Mouse (Mus musculus) spleen, postnatal 14 days (tissue): ENCODE measurements at regions not wholly inside any gene's neighbourhood (a gene's known extent, or its start where the extent isn't known, plus 50 kb on each side); places are given as distances from the start of the nearest gene placed in this dataset.

Experiments
- DNase-seq, 2 experiments: peaks; one replicate each; pipeline ENCODE4 v3.0.0; 2021 to 2022; ENCODE audit warnings: low spot score in 2 of 2

GRCm38 (mm10) chr13:26080302-26080701 is 689.7 kb downstream of the Hdgfl1 start:
- DNase-seq: no peak

GRCm38 (mm10) chr13:26079362-26079761 is 690.6 kb downstream of the Hdgfl1 start:
- no peak for DNase-seq

GRCm38 (mm10) chr13:26061322-26061721 is 708.6 kb downstream of the Hdgfl1 start:
- no peak for DNase-seq

GRCm38 (mm10) chr13:26037699-26038098 is 732.3 kb downstream of the Hdgfl1 start:
- DNase-seq: no peak

- no peak for DNase-seq
These were observed 743.6 kb downstream of the Hdgfl1 start for GRCm38 (mm10) chr13:26026386-26026785.

- DNase-seq: no peak
These were observed 745.3 kb downstream of the Hdgfl1 start for GRCm38 (mm10) chr13:26024696-26025095.

GRCm38 (mm10) chr13:26020491-26020890 is 749.5 kb downstream of the Hdgfl1 start:
- DNase-seq: no peak

- no peak for DNase-seq
These were observed 738.8 kb upstream of the Nrsn1 start for GRCm38 (mm10) chr13:26009131-26009530.

- no peak for DNase-seq
These were observed 734.7 kb upstream of the Nrsn1 start for GRCm38 (mm10) chr13:26004768-26005560.

- DNase-seq: no peak
These were observed 723.2 kb upstream of the Nrsn1 start for GRCm38 (mm10) chr13:25993526-25993925.

- DNase-seq: no peak
These were observed 718.9 kb upstream of the Nrsn1 start for GRCm38 (mm10) chr13:25989067-25989756.

GRCm38 (mm10) chr13:25984535-25984934 is 714.2 kb upstream of the Nrsn1 start:
- no peak for DNase-seq

- no peak for DNase-seq
These were observed 713.4 kb upstream of the Nrsn1 start for GRCm38 (mm10) chr13:25983659-25984058.

- no peak for DNase-seq
These were observed 708.3 kb upstream of the Nrsn1 start for GRCm38 (mm10) chr13:25978648-25979047.

- no peak for DNase-seq
These were observed 688.3 kb upstream of the Nrsn1 start for GRCm38 (mm10) chr13:25958592-25958991.

- no peak for DNase-seq
These were observed 687.8 kb upstream of the Nrsn1 start for GRCm38 (mm10) chr13:25958153-25958466.

GRCm38 (mm10) chr13:25957451-25958152 is 687.3 kb upstream of the Nrsn1 start:
- DNase-seq: no peak

- no peak for DNase-seq
These were observed 667.3 kb upstream of the Nrsn1 start for GRCm38 (mm10) chr13:25937631-25938030.

GRCm38 (mm10) chr13:25933783-25934182 is 663.5 kb upstream of the Nrsn1 start:
- DNase-seq: no peak

GRCm38 (mm10) chr13:25933246-25933645 is 662.9 kb upstream of the Nrsn1 start:
- DNase-seq: no peak

GRCm38 (mm10) chr13:25932810-25933209 is 662.5 kb upstream of the Nrsn1 start:
- no peak for DNase-seq

GRCm38 (mm10) chr13:25932365-25932764 is 662.1 kb upstream of the Nrsn1 start:
- no peak for DNase-seq

- DNase-seq: no peak
These were observed 655.4 kb upstream of the Nrsn1 start for GRCm38 (mm10) chr13:25925685-25926084.
